Mouse (Mus musculus): ENCODE data around the gene Kif28.
"Not testable (repeated sequence)": the region's sequence is repeated elsewhere in the genome, so short reads cannot be mapped to it uniquely, and the experiment has no call there.

Kif28 gene

DNA sequence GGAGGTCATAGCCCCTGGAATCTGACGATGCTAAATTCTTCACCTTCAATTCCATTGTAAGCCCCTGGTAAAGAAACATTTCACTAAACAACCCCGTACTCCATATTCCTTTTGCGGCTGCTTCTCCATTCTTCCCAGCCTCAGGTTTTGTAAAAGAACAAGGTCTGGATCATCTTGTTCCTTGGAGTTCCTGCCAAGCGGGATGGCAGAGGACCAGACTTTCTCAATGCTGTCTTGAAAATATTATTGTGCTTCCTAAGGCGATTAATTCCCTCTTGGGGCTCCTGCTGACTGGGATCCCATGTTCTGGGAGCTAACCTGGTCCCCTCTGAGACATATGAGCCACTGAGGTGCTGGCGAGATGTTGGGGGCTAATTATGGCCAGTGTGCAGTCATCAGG, 39.9 kb downstream of the Kif28 start:
- in situ Hi-C loops (cut with MseI, MboI): no loop called here

DNA sequence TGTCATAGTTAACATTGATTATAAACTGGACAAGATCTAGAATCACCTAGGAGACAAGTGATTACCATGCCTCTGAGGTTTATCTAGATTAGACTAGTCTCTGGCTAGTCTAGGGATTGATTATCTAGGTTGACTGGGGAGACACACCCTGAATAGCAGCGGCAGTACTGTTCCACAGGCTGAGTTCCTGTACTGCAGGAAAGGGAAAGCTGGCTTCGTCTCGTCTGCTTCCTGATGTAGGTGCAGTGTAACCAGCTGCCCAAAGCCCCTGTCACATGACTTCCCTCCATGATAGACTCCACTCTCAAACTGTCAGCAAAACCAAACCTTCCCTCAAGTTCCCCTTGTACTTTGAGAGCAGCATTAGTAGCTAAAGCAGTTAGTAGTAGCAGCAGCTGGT, 40.9 kb downstream of the Kif28 start:
- in situ Hi-C loops (cut with MseI, MboI): no loop called here

DNA sequence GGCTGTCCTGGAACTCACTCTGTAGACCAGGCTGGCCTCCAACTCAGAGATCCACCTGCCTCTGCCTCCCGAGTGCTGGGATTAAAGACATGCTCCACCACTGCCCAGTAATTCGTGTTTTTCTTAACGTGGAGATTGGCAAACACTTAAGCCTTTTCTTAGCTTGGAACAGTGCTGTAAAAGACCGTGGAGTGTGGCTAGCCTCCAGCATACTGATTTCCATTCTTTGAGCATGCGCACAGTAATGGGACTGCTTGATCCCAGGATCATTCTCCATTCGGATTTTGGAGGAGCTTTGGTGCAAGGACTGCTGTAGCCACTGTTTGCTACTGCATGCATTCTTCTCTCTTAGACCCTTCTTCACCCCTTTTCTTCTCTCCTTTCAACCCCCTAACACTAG, 55.6 kb downstream of the Kif28 start:
- in situ Hi-C loops (cut with MseI, MboI): no loop called here

DNA sequence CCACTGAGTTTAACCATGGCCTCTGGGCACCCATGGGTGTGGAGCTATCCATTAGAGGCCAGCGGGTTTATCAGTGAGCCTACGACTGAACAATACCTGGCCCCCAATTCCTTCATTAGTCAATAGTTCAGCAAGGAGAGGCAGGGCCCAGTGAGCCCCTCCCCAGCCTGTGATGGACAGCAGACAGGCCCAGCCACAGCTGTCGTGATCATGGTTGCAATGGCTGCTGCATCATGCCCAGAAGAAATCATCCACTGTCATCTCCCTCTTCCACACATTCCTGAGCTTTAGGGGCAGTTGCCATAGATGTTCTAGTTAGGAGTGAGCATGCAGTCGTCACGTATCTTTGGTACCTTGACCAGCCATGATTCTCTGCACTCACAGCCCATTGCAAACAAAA, 56.2 kb downstream of the Kif28 start:
- in situ Hi-C loops (cut with MseI, MboI): no loop called here

DNA sequence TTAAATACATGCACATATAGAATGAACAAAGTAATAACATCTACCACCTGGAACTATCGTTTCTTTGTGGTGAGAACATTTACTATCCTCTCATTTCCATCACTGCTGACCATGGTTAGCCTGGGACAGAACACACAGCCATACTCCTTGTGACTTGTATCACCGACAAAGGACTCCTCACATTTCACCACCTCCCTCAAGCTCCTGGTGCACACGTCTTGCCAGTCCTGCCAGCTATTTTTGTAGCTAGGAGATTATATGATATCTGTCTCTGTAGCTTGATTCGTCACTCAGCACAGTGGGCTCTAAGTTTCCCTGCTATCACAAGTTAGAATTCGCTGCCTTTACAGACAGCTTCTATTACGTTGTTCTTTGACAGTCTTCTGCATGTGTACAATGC, 56.7 kb downstream of the Kif28 start:
- in situ Hi-C loops (cut with MseI, MboI): no loop called here

DNA sequence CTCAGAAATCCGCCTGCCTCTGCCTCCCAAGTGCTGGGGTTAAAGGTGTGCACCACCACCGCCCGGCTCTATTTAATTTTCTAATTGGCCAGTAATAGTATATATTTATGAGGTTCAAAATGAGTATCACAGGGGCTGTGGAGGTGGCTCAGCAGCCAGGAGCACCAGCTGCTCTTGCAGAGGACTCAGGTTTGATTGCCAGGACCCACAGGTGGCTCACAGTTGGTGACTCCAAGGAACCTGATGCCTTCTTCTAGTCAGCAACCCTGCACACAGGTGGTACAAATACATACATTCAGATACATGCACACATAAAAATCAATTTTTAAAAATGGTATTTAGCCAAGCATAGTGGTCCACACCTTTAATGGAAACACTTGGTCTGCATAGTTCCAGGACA, 57.1 kb downstream of the Kif28 start:
- in situ Hi-C loops (cut with MseI, MboI): no loop called here

DNA sequence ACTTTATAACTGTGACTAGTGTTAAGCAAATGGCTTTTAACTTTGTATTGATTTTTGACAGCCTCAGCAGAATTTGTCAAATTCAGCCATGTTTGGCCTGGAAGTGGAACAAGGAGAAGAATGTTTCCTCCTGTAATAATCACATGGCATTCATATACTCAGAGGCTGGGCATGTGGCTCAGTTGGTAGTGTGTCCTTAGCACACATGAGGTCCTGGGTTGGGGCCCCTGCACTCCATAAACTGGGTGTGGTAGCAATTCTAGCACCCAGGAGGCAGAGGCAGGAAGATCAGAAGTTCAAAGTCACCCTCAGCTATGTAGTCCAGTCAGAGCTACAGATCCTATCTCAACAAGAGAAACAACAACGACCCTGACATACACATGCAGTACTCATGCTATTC, 57.8 kb downstream of the Kif28 start:
- in situ Hi-C loops (cut with MseI, MboI): no loop called here

DNA sequence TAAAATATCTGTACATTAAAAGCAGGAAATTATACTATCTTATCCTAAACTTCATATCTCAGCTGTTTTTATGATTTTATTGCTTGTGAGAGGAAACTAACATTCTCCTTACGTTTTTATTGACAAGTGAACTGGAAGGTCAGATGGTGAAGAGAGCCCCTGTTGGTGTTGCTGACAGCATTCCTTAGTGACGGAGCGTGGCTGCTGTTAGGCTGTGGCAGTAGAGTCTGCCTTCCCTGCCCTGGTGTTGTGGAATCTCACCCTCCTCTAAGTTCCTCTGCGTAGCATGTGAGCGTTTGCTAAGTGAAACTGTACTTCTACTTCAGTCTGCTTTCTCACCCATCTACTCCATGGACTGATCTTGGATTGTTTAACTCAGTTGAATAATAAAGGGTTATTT, 58.3 kb downstream of the Kif28 start:
- in situ Hi-C loops (cut with MseI, MboI): no loop called here

DNA sequence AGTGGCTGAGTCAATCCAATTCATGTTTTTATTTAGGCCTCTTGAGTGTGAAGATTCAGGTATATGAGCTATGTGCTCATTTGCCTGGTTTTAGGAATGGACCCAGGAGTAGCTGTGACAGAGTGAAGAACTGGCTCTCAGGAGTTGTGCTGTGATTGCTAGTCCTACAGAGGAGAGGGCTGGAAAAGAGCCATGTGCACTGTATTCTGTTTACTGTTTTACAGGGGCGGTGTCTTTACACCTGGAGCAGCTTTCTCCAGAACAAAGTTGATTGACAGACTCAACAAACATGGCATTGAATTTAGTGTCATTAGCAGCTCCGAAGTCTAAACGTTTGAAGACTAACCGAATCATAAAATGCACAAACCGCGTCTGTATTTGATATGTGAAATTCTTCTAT, 58.7 kb downstream of the Kif28 start:
- in situ Hi-C loops (cut with MseI, MboI): no loop called here

DNA sequence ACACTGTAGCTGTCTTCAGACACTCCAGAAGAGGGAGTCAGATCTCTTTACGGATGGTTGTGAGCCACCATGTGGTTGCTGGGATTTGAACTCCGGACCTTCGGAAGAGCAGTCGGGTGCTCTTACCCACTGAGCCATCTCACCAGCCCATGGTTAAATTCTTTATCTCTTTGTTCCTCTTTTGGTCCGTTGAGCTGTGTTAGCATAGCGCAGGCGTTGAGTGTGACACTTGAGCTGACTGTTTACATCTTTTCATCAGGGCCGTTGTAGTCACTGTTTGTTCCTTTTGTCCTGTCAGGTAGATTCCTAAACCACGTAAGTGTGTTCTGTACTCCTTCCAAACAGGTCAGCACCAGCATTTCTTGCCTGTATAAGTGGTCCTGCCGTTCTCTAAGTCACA, 62.3 kb downstream of the Kif28 start:
- in situ Hi-C loops (cut with MseI, MboI): not testable (repeated sequence)

DNA sequence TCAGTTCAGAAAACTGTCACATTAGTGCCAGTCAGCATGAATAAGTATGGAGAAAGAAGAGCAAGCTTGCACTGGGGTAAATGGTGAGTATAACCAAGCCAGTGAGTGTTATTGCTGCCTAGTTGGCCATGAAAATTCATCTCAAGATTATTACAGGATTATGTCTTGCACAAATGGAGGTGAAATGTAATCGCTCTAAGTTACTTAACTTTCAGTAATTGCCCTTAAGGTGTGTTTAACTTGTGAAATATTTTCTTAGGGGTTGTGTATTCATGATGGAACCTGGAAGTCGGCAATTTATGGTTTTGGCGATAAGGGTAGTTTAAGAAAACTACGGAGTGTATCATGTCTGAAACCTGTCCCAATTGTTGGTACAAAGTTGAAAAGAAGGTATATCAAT, 65.7 kb downstream of the Kif28 start:
- in situ Hi-C loops (cut with MseI, MboI): no loop called here

DNA sequence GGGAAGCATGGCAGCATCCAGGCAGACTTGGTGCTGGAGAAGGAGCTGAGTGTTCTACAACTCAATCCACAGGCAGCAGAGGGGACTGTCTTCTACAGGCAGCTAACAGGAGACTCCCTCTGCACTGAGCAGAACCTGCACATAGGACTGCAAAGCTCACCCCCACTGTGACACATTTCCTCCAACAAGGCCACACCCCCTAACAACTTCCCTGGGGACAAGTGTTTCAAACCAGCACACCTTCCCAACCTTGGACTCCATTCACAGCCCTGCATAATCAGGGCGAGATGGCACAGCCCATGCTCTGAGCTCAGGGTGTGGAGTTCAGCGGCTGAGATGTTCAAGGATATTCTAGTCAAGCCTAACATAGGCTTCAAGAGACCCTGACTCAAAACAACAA, 68.0 kb downstream of the Kif28 start:
- in situ Hi-C loops (cut with MseI, MboI): no loop called here

DNA sequence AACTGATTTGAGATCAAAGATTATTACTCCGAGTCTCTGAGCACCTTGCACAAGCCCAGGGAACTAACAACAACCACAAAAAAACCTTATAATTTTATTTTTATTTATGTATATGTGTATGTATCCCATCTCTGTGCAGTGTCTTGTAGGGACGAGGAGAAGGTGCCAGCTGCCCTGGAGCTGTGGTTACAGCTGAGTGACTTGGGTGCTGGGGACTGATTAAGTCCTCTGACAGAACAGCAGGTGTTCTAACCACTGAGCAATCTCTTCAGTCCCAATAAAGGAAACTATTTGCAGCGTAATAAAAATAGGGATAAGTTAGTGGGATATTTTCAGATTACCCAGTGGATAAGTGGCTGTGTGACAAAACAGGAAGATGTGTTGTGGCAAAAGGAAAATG, 70.7 kb downstream of the Kif28 start:
- in situ Hi-C loops (cut with MseI, MboI): no loop called here

DNA sequence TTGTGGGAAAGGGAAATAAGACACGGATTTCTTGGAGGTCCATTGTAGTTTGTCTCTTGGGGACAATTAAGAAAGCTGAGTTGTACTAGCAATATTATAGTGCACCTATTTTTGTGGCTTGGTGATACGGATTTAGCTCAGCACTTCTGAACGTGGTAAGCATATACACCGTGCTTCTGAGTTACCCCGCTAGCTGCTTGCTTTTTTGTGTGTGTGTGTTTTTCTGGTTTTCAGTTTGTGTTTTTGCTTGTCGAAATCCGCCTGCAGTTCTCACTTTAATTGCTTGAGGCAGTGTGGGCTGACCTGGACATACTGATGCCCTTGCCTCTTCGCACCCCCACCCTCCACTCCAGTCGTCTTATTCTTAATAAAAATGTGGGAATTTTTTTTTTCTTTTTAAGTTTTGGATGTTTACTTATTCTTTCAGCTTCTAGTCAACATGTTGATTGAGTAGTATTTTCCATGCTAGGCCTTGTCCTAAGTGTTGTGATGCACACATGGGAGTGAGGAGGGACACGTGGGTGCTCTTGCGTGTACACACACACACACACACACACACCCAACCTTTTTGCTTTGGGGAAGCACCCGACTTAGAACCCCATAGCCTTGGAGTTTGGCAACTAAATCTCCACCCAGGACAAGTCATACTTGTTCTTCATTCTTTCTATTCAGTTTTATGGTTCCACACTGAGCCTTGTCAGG, 76.1 kb downstream of the Kif28 start:
- in situ Hi-C loops (cut with MseI, MboI): no loop called here

DNA sequence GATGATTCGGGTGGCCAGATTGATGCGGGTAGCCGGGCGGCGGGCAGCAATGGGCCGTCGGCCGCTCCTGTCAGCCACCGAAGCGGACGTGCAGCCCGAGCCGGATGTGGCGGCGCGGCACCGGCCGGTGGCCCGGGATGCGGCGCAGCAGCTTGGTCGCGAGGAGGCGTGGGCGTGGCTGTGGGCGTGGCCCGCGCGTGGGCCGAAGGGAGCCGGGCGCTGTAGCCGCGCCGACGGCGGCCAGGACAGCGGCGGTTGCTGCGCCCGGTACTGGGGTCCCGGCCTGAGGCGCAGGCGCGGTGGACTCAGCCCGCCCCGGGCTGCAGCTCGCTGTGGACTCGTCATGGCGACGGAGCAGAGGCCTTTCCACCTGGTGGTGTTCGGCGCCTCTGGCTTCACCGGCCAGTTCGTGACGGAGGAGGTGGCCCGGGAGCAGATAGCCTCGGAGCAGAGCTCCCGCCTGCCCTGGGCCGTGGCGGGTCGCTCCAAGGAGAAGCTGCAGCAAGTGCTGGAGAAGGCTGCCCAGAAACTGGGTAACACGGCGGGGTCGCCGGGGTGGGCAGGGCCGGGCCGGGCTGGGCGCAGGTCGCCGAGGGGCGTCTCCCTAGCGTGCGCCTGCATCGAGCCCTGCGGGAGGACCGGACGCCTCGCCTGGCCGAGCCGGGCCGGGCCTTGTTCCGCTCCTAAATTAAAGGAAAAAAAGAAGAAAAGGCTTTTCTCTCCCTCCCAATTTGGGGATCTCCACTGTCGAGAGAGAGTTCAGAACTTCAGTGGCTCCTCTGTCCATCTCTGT, 76.9 kb downstream of the Kif28 start, which contains the start of gene Sccpdh:
Gene Sccpdh (plus strand): TSS at position 198 of the 793 bp plus-strand sequence.
- in situ Hi-C loops (cut with MseI, MboI): no loop called here

DNA sequence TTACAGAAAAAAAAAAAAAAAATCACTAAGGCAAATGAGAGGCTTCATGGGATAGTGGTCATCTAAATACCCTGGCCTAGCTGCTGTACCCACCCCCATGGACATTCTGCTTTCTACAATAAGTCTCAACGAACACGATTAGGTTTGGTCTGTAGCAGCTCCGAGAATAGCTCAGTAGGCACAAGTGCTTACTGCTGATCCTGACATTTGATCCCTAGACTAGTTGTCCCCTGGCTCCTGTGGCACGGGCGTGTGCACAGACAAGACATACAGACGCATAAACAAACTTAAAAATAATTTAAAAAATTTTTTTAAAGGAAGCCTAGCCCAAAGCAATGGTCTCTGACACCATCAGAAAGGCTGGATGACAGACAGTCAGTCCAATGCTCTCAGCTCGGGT, 77.6 kb downstream of the Kif28 start:
- in situ Hi-C loops (cut with MseI, MboI): no loop called here

DNA sequence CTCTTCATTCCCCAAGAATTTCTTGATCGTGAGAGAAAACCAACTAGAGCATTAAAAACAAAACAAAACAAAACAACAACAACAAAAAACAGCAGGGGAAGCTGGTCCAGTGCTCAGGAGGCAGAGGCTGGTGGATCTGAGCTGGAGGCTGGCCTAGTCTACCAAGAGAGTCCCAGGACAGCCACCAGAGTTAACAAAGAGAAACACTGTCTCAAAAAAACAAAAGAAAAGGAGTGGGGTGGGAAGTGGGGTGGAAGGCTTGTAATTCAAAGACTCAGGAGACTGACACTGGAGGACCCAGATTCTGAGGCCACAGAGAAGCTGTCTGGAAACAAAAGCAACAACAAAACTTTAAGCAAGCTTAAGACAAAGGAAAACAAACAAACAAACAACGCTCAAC, 78.1 kb downstream of the Kif28 start:
- in situ Hi-C loops (cut with MseI, MboI): no loop called here

DNA sequence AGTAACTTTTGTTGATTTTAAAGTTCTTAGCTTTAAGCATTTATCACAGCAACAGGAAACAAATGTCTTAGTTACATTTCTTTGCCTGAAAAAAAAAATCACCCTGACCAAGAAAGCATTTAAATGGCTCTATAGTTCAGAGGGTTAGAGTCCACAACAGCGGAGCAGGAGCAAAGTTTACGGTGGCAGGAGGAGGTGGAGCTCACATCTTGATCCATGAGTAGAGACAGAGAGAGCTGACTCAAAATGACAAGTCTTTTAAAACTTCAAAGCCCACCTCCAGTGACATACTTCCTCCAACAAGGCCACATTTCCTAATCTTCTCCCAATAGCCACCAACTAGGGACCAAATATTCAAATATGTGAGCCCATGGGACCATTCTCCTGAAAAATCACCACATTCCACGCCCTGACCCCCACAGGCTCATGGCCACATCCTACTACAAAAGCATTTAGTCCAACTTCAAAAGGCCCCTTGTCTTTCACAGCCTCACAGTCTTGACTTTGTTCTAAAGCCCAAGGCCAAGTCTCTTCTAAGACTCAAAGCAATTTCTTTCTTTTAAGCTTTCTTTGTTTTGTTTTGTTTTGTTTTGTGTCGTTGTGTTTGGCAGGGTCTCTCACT, 80.7 kb downstream of the Kif28 start:
- in situ Hi-C loops (cut with MseI, MboI): no loop called here

DNA sequence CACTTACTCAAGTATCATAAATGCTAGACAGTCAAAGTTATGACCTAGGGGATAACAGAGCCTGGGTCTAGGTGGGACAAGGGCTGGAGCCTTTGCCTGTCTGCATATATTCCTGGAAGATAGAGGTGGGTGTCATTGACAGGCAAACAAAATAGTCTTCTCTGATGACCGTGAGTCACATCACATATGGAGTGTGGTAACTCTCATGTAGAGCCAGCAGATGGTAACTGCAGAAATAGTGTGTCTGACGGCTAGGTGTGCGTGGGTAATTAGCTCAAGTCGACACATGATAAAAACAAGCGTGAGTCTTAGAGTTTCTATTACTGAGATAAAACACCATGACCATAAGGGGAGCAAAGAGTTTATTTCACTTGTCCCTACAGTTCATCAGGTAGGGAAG, 82.0 kb downstream of the Kif28 start:
- in situ Hi-C loops (cut with MseI, MboI): no loop called here

DNA sequence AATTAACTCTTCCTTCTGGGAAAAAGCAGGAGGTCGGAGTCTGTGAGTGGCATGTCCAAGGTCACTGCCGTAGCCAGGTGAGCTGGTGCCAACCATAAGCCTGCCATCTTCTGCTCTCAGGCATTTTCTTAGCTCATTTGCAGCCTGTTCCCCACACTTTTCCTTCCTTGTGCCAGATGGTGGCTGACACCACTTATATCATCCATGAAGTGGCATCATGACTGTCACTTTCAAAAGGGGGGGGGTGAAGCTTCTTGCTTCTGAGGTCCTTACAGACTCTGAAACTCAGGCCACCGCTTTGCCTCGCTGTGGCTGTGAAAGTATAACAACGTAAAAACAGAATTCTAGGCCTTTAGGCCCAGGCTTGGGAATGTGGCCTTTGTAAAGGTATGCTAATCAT, 93.8 kb downstream of the Kif28 start:
- in situ Hi-C loops (cut with MseI, MboI): no loop called here

DNA sequence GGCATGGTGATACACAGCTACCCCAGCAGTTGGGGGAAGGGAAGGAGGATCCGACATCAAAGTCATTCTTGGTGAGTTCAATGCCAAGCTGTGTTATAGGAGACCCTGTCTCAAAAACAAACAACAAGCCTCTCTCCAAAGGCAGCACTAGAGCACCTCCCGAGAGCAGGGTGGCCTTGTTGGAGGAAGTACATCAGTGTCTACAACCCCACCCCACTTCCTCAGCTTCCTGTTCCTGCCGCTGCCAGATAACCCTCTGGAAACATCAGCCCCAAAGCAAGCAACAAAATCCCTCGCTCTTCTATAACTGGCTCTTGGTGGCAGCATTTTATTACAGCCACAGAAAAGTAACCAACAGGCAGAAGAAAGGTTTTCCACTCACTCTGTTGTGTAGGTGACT, 94.8 kb downstream of the Kif28 start:
- in situ Hi-C loops (cut with MseI, MboI): no loop called here

DNA sequence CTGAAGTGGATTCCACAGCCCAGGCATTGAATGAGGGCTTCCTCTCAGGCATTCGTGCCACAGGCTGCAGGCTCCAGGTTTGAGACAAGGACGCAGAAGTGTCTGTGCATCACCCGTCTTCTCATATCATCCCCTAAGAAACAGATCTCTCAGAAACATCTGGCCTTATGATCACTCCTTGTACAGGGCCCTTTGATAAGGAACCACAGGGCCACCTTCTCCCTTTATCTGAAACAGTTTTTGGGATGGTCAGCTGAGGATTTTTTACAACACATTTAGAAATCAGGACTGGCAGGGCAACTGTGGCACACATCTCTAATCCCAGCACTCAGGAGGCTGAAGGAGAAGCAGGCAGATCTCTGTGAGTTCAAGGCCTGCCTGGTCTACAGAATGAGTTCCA, 95.7 kb downstream of the Kif28 start:
- in situ Hi-C loops (cut with MseI, MboI): loop anchor here (10.0 kb wide), 1 partner anchor 85 kb away; no protein-coding TSS in a partner anchor

DNA sequence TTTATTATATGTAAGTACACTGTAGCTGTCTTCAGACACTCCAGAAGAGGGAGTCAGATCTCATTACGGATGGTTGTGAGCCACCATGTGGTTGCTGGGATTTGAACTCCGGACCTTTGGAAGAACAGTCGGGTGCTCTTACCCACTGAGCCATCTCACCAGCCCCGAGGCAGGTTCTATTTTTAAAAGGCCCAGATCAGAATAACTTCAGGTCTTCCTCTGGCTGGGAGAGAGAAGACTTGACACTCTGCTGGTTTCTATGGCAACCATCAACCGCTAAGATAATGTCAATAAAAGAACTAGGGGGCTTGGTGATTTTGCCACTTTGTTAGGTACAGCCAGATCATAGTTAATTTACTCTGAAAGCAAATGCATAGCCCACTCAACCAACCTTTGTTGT, 96.4 kb downstream of the Kif28 start:
- in situ Hi-C loops (cut with MseI, MboI): loop anchor here (10.0 kb wide), 1 partner anchor 86 kb away; no protein-coding TSS in a partner anchor

Data from mouse trophoblast stem cell (cell line).